Mouse (Mus musculus) cerebellum, adult 2 months (tissue): Measurements from ENCODE around the gene Ltbp1.

ENCODE experiments used
- CTCF ChIP-seq: fragments of 200-500 bp; IDR thresholded peaks from 2 replicates; pipeline ENCODE4 v1.5.1; 2011; ENCODE audit warnings: low read depth, mild to moderate bottlenecking, control low read depth, low read length, moderate library complexity, borderline replicate concordance; ENCODE audit not compliant: insufficient read depth
- POLR2A ChIP-seq: fragments of 200-500 bp; IDR thresholded peaks from 2 replicates; pipeline ENCODE4 v1.6.1; 2011; ENCODE audit warnings: low read length, control low read depth, borderline replicate concordance; ENCODE audit not compliant: insufficient read depth

DNA sequence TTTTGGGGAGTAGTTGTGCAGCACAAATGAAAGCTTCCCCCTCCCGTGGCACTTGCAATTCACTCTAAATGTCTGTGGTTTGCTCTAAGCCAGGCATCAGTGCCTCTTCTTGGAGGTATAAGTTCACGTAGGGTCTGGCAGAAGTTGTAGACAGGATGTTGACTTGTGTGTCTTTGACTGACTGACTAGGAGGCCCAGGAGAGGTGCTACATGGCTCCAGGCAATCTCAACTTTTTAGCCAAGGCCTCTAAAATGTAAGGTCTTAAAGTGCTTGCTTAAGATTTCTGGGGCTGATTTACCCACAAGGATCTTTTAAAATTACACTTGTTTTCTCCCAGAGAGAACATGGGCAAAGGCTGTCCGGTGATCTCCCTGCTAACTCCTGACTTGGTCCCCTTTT lies 169.1 kb downstream of the Ltbp1 start:
- TF ChIP-seq CTCF (no peak), POLR2A (no peak)
